In the genomic region with DNA sequence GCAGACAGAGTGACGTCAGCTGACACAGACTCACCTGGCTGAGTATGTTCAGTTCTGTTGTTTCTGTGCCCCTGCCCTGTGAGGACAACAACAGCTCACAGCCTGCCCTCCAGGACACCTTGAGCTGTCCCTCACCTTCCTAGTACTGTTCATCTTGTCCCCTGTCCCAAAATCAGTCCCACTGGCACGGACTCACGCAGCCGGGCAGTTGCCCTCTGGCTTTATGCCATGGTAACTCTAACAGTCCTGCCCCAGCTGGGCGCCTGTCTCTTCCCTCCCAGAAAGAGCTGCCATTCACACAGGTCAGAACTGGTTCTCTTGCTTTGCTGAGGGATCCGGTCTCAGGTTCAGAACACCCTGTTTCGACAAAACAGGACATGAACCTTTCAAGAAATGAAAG, we compare ENCODE assay signal across 20 mouse cellular contexts. TPM values are rescaled to one million over a fixed set of nuclear protein-coding genes. Genes with fewer than 3 reads are reported as not detected.
"Had no signal": no experiment of that assay in that cellular context is flagged by ENCODE, and none has a peak within 500 bp of the region (broad histone marks: within the 10 kb centered on the region; RNA-seq: fewer than 3 reads in every experiment).

No protein-coding gene starts in this region.

- H3K36me3 ChIP-seq: kidney, embryonic 15.5 days; limb, embryonic 13.5 days; midbrain, embryonic 10.5 days; midbrain, embryonic 15.5 days had no signal

- DNase-seq: kidney, postnatal 14 days; left cerebral cortex, postnatal 4 days; lung, adult 18-20 months; lung, postnatal 36 days; right cerebral cortex, postnatal 14 days; thymus, postnatal 36 days had no signal

- H3K4me3 ChIP-seq: kidney, embryonic 15.5 days; limb, embryonic 13.5 days; midbrain, embryonic 10.5 days; midbrain, embryonic 15.5 days had no signal

- ATAC-seq: midbrain, embryonic 15.5 days had no signal

- H3K4me1 ChIP-seq: kidney, embryonic 15.5 days had no signal

- H3K27ac ChIP-seq: kidney, embryonic 15.5 days; limb, embryonic 13.5 days; liver, embryonic 14.5 days; midbrain, embryonic 10.5 days; midbrain, embryonic 15.5 days had no signal

- H3K9me3 ChIP-seq: kidney, embryonic 15.5 days; limb, embryonic 13.5 days; midbrain, embryonic 10.5 days; midbrain, embryonic 15.5 days had no signal

- H3K27me3 ChIP-seq: midbrain, embryonic 15.5 days had no signal

RNA-seq across cellular contexts. Expression of a gene that starts 7.3 kb away (rescaled TPM):
- total RNA-seq: liver, adult 2 months; megakaryocyte, adult 5-6 weeks had no signal
- polyA plus RNA-seq: kidney, embryonic 15.5 days; limb, embryonic 13.5 days; liver, adult 2 months; liver, embryonic 14.5 days; lung, embryonic 16.5 days; midbrain, embryonic 10.5 days; neural tube, embryonic 14.5 days; small intestine, adult 2 months; stomach, embryonic 16.5 days; thymus, postnatal 0 days had no signal

RNA-seq across cellular contexts. Expression of a gene that starts 11.6 kb away (rescaled TPM):
- total RNA-seq: layer of hippocampus, adult 8-10 months; left cerebral cortex, adult 18-20 months; liver, adult 2 months; megakaryocyte, adult 5-6 weeks had no signal
- polyA plus RNA-seq: liver, adult 2 months had no signal

RNA-seq across cellular contexts. Expression of a gene that starts 15.1 kb away (rescaled TPM):
- total RNA-seq: megakaryocyte, adult 5-6 weeks had no signal
